Mouse (Mus musculus): ENCODE data around the gene Susd6. TPM values are rescaled to one million over a fixed set of nuclear protein-coding genes. Genes with fewer than 3 reads are reported as not detected.

Gene Susd6
- total and polyA plus RNA-seq, 3 experiments = 7.8 to 11.0 (median 8.7) TPM

GRCm38 (mm10) chr12:80821312-80822007 lies 31.1 kb downstream of the Susd6 start:
- Histone ChIP-seq H3K27ac (ENCODE audit: insufficient read depth, low read depth) (no peak overlapping the region), H3K4me3 (replicated peaks in 1 of 3; ENCODE audit: low read depth in 2 of 3, low read length in 2 of 3, poor library complexity in 1 of 3) (no peak overlapping the region), H3K79me2 (replicated peaks; ENCODE audit: control insufficient read depth, extremely low read depth, insufficient read depth, poor library complexity, severe bottlenecking) (peaks cover 2% of the 10 kb centered on the region; the same call in 1 of the 2 replicates), H3K27me3 (replicated peaks) (no peaks in the 10 kb centered on the region), H3K9ac (ENCODE audit: insufficient read depth, low read depth) (no peak overlapping the region), H3K4me2 (ENCODE audit: insufficient read depth, low read depth, poor library complexity, severe bottlenecking) (no peak overlapping the region), H3K9me3 (replicated peaks; ENCODE audit: low read length) (no peaks in the 10 kb centered on the region), H3K4me1 (ENCODE audit: control insufficient read depth in 1 of 2, insufficient read depth in 2 of 2) (peaks cover 0 to 3% of the 10 kb centered on the region in 2 experiments; a peak in 2 of 4 replicates), H3K36me3 (replicated peaks in 1 of 2; ENCODE audit: control insufficient read depth in 1 of 2, insufficient read depth in 1 of 2, low read length in 1 of 2) (peaks cover 0 to 7% of the 10 kb centered on the region in 2 experiments)
- TF ChIP-seq E2F4 (IDR thresholded peaks at IDR 0.05; ENCODE audit: insufficient replicate concordance, low read depth, low read length) = no peak
- no peak for TF ChIP-seq JUN (IDR thresholded peaks at IDR 0.05; ENCODE audit: insufficient read depth, low read depth, low read length)
- no peak for TF ChIP-seq RAD21 (IDR thresholded peaks at IDR 0.05; ENCODE audit: low read depth, low read length)
- no peak for TF ChIP-seq USF2 (conservative IDR thresholded peaks at IDR 0.05; ENCODE audit: low read depth, low read length)
- TF ChIP-seq MAX (IDR thresholded peaks at IDR 0.05; ENCODE audit: low read length) = no peak
- no peak for TF ChIP-seq NELFE (IDR thresholded peaks at IDR 0.05; ENCODE audit: low read depth, low read length)
- no peak for TF ChIP-seq JUND (conservative IDR thresholded peaks at IDR 0.05; ENCODE audit: low read depth, low read length)
- no peak for TF ChIP-seq POLR2AphosphoS2 (IDR thresholded peaks at IDR 0.05; ENCODE audit: low read depth, low read length)
- TF ChIP-seq HCFC1 (IDR thresholded peaks at IDR 0.05; ENCODE audit: low read depth, low read length) = no peak
- TF ChIP-seq EP300 (IDR thresholded peaks at IDR 0.05; ENCODE audit: low read length) = no peak
- no peak for TF ChIP-seq GABPA (IDR thresholded peaks at IDR 0.05; ENCODE audit: insufficient replicate concordance, low read depth, low read length)
- TF ChIP-seq SIN3A (IDR thresholded peaks at IDR 0.05; ENCODE audit: low read length) = no peak
- TF ChIP-seq BHLHE40 (IDR thresholded peaks at IDR 0.05; ENCODE audit: low read depth, low read length) = no peak
- TF ChIP-seq ZNF384 (IDR thresholded peaks at IDR 0.05; ENCODE audit: low read depth, low read length) = no peak
- TF ChIP-seq ZKSCAN1 (IDR thresholded peaks at IDR 0.05; ENCODE audit: borderline replicate concordance, low read depth, low read length) = no peak
- no peak for TF ChIP-seq USF1 (IDR thresholded peaks at IDR 0.05; ENCODE audit: low read depth, low read length)
- dilution Hi-C loops (cut with MboI; ENCODE audit: extremely low pct_ligation_motif_present, extremely low pct_unique_long_range_greater_than_20kb, low sequenced_read_pairs) (no loop called here), in situ Hi-C loops (cut with MboI; ENCODE audit: low pct_ligation_motif_present, low pct_unique_long_range_greater_than_20kb, low sequenced_read_pairs) (no loop called here)
- DNase-seq (ENCODE audit: extremely low read depth) = no peak

DNA sequence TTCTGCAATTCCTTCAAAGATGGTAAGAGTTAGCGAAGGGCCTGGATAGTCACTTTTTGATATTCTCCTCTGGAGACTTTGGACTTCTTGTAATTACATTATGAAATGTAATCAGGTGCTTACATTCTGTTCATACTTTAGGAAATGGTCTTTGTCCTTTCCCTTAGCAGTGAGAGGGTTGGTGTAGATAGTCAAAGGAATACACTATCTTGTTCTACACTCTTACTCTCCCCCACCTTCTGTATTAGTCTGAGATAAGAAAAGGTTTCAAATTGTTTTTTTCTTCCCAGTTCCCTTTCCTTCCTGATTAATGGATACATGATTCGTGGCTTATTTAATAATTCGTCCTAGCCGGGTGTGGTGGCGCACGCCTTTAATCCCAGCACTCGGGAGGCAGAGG lies 32.2 kb downstream of the Susd6 start:
- Histone ChIP-seq H3K4me3 (replicated peaks in 1 of 3; ENCODE audit: low read depth in 2 of 3, low read length in 2 of 3, poor library complexity in 1 of 3) (no peak overlapping the region), H3K36me3 (replicated peaks in 1 of 2; ENCODE audit: control insufficient read depth in 1 of 2, insufficient read depth in 1 of 2, low read length in 1 of 2) (peaks cover 0 to 10% of the 10 kb centered on the region in 2 experiments), H3K27ac (ENCODE audit: insufficient read depth, low read depth) (no peak overlapping the region), H3K79me2 (replicated peaks; ENCODE audit: control insufficient read depth, extremely low read depth, insufficient read depth, poor library complexity, severe bottlenecking) (peaks cover 2% of the 10 kb centered on the region; the same call in 1 of the 2 replicates), H3K27me3 (replicated peaks) (no peaks in the 10 kb centered on the region), H3K9me3 (replicated peaks; ENCODE audit: low read length) (no peaks in the 10 kb centered on the region), H3K4me2 (ENCODE audit: insufficient read depth, low read depth, poor library complexity, severe bottlenecking) (no peak overlapping the region), H3K9ac (ENCODE audit: insufficient read depth, low read depth) (no peak overlapping the region), H3K4me1 (ENCODE audit: control insufficient read depth in 1 of 2, insufficient read depth in 2 of 2) (no peaks in the 10 kb centered on the region; a peak in 1 of 4 replicates)
- TF ChIP-seq TCF12 (IDR thresholded peaks at IDR 0.05; ENCODE audit: low read depth, low read length) = no peak
- TF ChIP-seq NELFE (IDR thresholded peaks at IDR 0.05; ENCODE audit: low read depth, low read length) = no peak
- TF ChIP-seq USF2 (conservative IDR thresholded peaks at IDR 0.05; ENCODE audit: low read depth, low read length) = no peak
- no peak for TF ChIP-seq MEF2A (IDR thresholded peaks at IDR 0.05; ENCODE audit: borderline replicate concordance, low read depth, low read length)
- no peak for TF ChIP-seq UBTF (IDR thresholded peaks at IDR 0.05; ENCODE audit: low read depth, low read length)
- no peak for TF ChIP-seq ETS1 (conservative IDR thresholded peaks at IDR 0.05; ENCODE audit: low read depth, low read length)
- no peak for TF ChIP-seq RAD21 (IDR thresholded peaks at IDR 0.05; ENCODE audit: low read depth, low read length)
- TF ChIP-seq MXI1 (IDR thresholded peaks at IDR 0.05; ENCODE audit: low read depth, low read length) = no peak
- TF ChIP-seq CHD1 (IDR thresholded peaks at IDR 0.05; ENCODE audit: low read depth, low read length) = no peak
- TF ChIP-seq POLR2AphosphoS2 (IDR thresholded peaks at IDR 0.05; ENCODE audit: low read depth, low read length) = no peak
- TF ChIP-seq CTCF (conservative IDR thresholded peaks at IDR 0.05 in 1 of 2, IDR thresholded peaks at IDR 0.05 in 1 of 2; ENCODE audit: low read depth in 2 of 2, low read length in 2 of 2) = no peak
- TF ChIP-seq MAZ (IDR thresholded peaks at IDR 0.05; ENCODE audit: low read depth, low read length) = no peak
- no peak for TF ChIP-seq PAX5 (IDR thresholded peaks at IDR 0.05; ENCODE audit: low read length)
- no peak for TF ChIP-seq ZNF384 (IDR thresholded peaks at IDR 0.05; ENCODE audit: low read depth, low read length)
- TF ChIP-seq HCFC1 (IDR thresholded peaks at IDR 0.05; ENCODE audit: low read depth, low read length) = no peak
- dilution Hi-C loops (cut with MboI; ENCODE audit: extremely low pct_ligation_motif_present, extremely low pct_unique_long_range_greater_than_20kb, low sequenced_read_pairs) (no loop called here), in situ Hi-C loops (cut with MboI; ENCODE audit: low pct_ligation_motif_present, low pct_unique_long_range_greater_than_20kb, low sequenced_read_pairs) (no loop called here)
- DNase-seq (ENCODE audit: extremely low read depth) = no peak

All from CH12.LX (cell line).